Mouse (Mus musculus): ENCODE measurements around the gene Frmd4b. TPM values are rescaled to one million over a fixed set of nuclear protein-coding genes. Genes with fewer than 3 reads are reported as not detected.

Gene Frmd4b
- polyA plus RNA-seq, 1 experiment from 2014 or later = 22.2 TPM

GRCm38 (mm10) chr6:97311599-97312544, 305.5 kb downstream of the Frmd4b start:
- 2% methylated on average over 33 of the region's 33 CpGs for WGBS
- Histone ChIP-seq H3K4me1 (ENCODE audit: control insufficient read depth, insufficient read depth, low read length) (no peaks in the 10 kb centered on the region), H3K27ac (ENCODE audit: low read length) (peak overlapping the region; percentile 52), H3K9me3 (ENCODE audit: control insufficient read depth, low read depth, low read length) (no peaks in the 10 kb centered on the region), H3K4me3 (ENCODE audit: low read depth, low read length) (peak overlapping the region; percentile 30), H3K9ac (replicated peaks; ENCODE audit: low read depth, low read length) (peak overlapping the region; percentile 1; the same call in 1 of the 2 replicates), H3K4me2 (replicated peaks; ENCODE audit: low read depth, low read length) (peak overlapping the region; percentile 52), H3K36me3 (ENCODE audit: control insufficient read depth, insufficient read depth, low read length) (no peaks in the 10 kb centered on the region), H3K27me3 (ENCODE audit: control insufficient read depth, insufficient read depth, low read length) (no peaks in the 10 kb centered on the region)
- peak; percentile 85 for ATAC-seq (ENCODE audit: insufficient number of reproducible peaks, insufficient read depth, low FRiP score, low read depth)

GRCm38 (mm10) chr6:97310901-97311331, 306.4 kb downstream of the Frmd4b start:
- no peaks in the 10 kb centered on the region for H3K36me3 ChIP-seq (ENCODE audit: control insufficient read depth, insufficient read depth, low read length)
- 25% methylated on average over 7 of the region's 7 CpGs for WGBS
- ATAC-seq (ENCODE audit: insufficient number of reproducible peaks, insufficient read depth, low FRiP score, low read depth) = no peak
- H3K9me3 ChIP-seq (ENCODE audit: control insufficient read depth, low read depth, low read length) = no peaks in the 10 kb centered on the region
- H3K4me2 ChIP-seq (replicated peaks; ENCODE audit: low read depth, low read length) = peak overlapping the region; percentile 52
- no peaks in the 10 kb centered on the region for H3K4me1 ChIP-seq (ENCODE audit: control insufficient read depth, insufficient read depth, low read length)
- H3K27ac ChIP-seq (ENCODE audit: low read length) = peak overlapping the region; percentile 52; the same call in 1 of the 2 replicates
- H3K27me3 ChIP-seq (ENCODE audit: control insufficient read depth, insufficient read depth, low read length) = no peaks in the 10 kb centered on the region
- peak overlapping the region; percentile 30 for H3K4me3 ChIP-seq (ENCODE audit: low read depth, low read length)
- H3K9ac ChIP-seq (replicated peaks; ENCODE audit: low read depth, low read length) = no peak overlapping the region; the same call in 1 of the 2 replicates

- Histone ChIP-seq H3K36me3 (ENCODE audit: control insufficient read depth, insufficient read depth, low read length) (no peaks in the 10 kb centered on the region), H3K9ac (replicated peaks; ENCODE audit: low read depth, low read length) (no peak overlapping the region), H3K9me3 (ENCODE audit: control insufficient read depth, low read depth, low read length) (no peaks in the 10 kb centered on the region), H3K27me3 (ENCODE audit: control insufficient read depth, insufficient read depth, low read length) (no peaks in the 10 kb centered on the region), H3K4me1 (ENCODE audit: control insufficient read depth, insufficient read depth, low read length) (no peaks in the 10 kb centered on the region), H3K4me3 (ENCODE audit: low read depth, low read length) (no peak overlapping the region), H3K27ac (ENCODE audit: low read length) (no peak overlapping the region), H3K4me2 (replicated peaks; ENCODE audit: low read depth, low read length) (no peak overlapping the region)
- 49% methylated on average over 6 of the region's 6 CpGs for WGBS
- no peak for ATAC-seq (ENCODE audit: insufficient number of reproducible peaks, insufficient read depth, low FRiP score, low read depth)
Measured at GRCm38 (mm10) chr6:97309161-97309560, 308.2 kb downstream of the Frmd4b start.

- H3K4me2 ChIP-seq (replicated peaks; ENCODE audit: low read depth, low read length) = no peak overlapping the region
- H3K4me3 ChIP-seq (ENCODE audit: low read depth, low read length) = no peak overlapping the region
- H3K4me1 ChIP-seq (ENCODE audit: control insufficient read depth, insufficient read depth, low read length) = no peaks in the 10 kb centered on the region
- H3K9me3 ChIP-seq (ENCODE audit: control insufficient read depth, low read depth, low read length) = no peaks in the 10 kb centered on the region
- no peaks in the 10 kb centered on the region for H3K27me3 ChIP-seq (ENCODE audit: control insufficient read depth, insufficient read depth, low read length)
- ATAC-seq (ENCODE audit: insufficient number of reproducible peaks, insufficient read depth, low FRiP score, low read depth) = no peak
- H3K27ac ChIP-seq (ENCODE audit: low read length) = no peak overlapping the region
- WGBS = 81% methylated on average over 6 of the region's 6 CpGs
- no peak overlapping the region for H3K9ac ChIP-seq (replicated peaks; ENCODE audit: low read depth, low read length)
- no peaks in the 10 kb centered on the region for H3K36me3 ChIP-seq (ENCODE audit: control insufficient read depth, insufficient read depth, low read length)
Measured at GRCm38 (mm10) chr6:97308562-97308961, 308.8 kb downstream of the Frmd4b start.

- Histone ChIP-seq H3K4me2 (replicated peaks; ENCODE audit: low read depth, low read length) (no peak overlapping the region), H3K4me3 (ENCODE audit: low read depth, low read length) (no peak overlapping the region), H3K4me1 (ENCODE audit: control insufficient read depth, insufficient read depth, low read length) (no peaks in the 10 kb centered on the region), H3K9me3 (ENCODE audit: control insufficient read depth, low read depth, low read length) (no peaks in the 10 kb centered on the region), H3K36me3 (ENCODE audit: control insufficient read depth, insufficient read depth, low read length) (no peaks in the 10 kb centered on the region), H3K9ac (replicated peaks; ENCODE audit: low read depth, low read length) (no peak overlapping the region), H3K27ac (ENCODE audit: low read length) (no peak overlapping the region), H3K27me3 (ENCODE audit: control insufficient read depth, insufficient read depth, low read length) (no peaks in the 10 kb centered on the region)
- WGBS = 74% methylated on average over 8 of the region's 8 CpGs
- ATAC-seq (ENCODE audit: insufficient number of reproducible peaks, insufficient read depth, low FRiP score, low read depth) = no peak
Measured at GRCm38 (mm10) chr6:97307231-97307630, 310.1 kb downstream of the Frmd4b start.

GRCm38 (mm10) chr6:97306351-97306750, 311.0 kb downstream of the Frmd4b start:
- Histone ChIP-seq H3K27ac (ENCODE audit: low read length) (no peak overlapping the region), H3K9me3 (ENCODE audit: control insufficient read depth, low read depth, low read length) (no peaks in the 10 kb centered on the region), H3K4me2 (replicated peaks; ENCODE audit: low read depth, low read length) (no peak overlapping the region), H3K36me3 (ENCODE audit: control insufficient read depth, insufficient read depth, low read length) (no peaks in the 10 kb centered on the region), H3K27me3 (ENCODE audit: control insufficient read depth, insufficient read depth, low read length) (no peaks in the 10 kb centered on the region), H3K9ac (replicated peaks; ENCODE audit: low read depth, low read length) (no peak overlapping the region), H3K4me1 (ENCODE audit: control insufficient read depth, insufficient read depth, low read length) (no peaks in the 10 kb centered on the region), H3K4me3 (ENCODE audit: low read depth, low read length) (no peak overlapping the region)
- ATAC-seq (ENCODE audit: insufficient number of reproducible peaks, insufficient read depth, low FRiP score, low read depth) = no peak
- 92% methylated on average over 11 of the region's 11 CpGs for WGBS

- no peaks in the 10 kb centered on the region for H3K4me1 ChIP-seq (ENCODE audit: control insufficient read depth, insufficient read depth, low read length)
- ATAC-seq (ENCODE audit: insufficient number of reproducible peaks, insufficient read depth, low FRiP score, low read depth) = peak; percentile 31; the same call in 1 of the 2 replicates
- no peak overlapping the region for H3K9ac ChIP-seq (replicated peaks; ENCODE audit: low read depth, low read length)
- no peak overlapping the region for H3K27ac ChIP-seq (ENCODE audit: low read length)
- no peaks in the 10 kb centered on the region for H3K36me3 ChIP-seq (ENCODE audit: control insufficient read depth, insufficient read depth, low read length)
- WGBS = 57% methylated on average over 7 of the region's 7 CpGs
- no peak overlapping the region for H3K4me3 ChIP-seq (ENCODE audit: low read depth, low read length)
- H3K9me3 ChIP-seq (ENCODE audit: control insufficient read depth, low read depth, low read length) = no peaks in the 10 kb centered on the region
- H3K4me2 ChIP-seq (replicated peaks; ENCODE audit: low read depth, low read length) = no peak overlapping the region
- no peaks in the 10 kb centered on the region for H3K27me3 ChIP-seq (ENCODE audit: control insufficient read depth, insufficient read depth, low read length)
Measured at GRCm38 (mm10) chr6:97305491-97305890, 311.9 kb downstream of the Frmd4b start.

- H3K9ac ChIP-seq (replicated peaks; ENCODE audit: low read depth, low read length) = no peak overlapping the region
- no peak for ATAC-seq (ENCODE audit: insufficient number of reproducible peaks, insufficient read depth, low FRiP score, low read depth)
- H3K4me1 ChIP-seq (ENCODE audit: control insufficient read depth, insufficient read depth, low read length) = no peaks in the 10 kb centered on the region
- H3K9me3 ChIP-seq (ENCODE audit: control insufficient read depth, low read depth, low read length) = no peaks in the 10 kb centered on the region
- H3K4me2 ChIP-seq (replicated peaks; ENCODE audit: low read depth, low read length) = no peak overlapping the region
- H3K27me3 ChIP-seq (ENCODE audit: control insufficient read depth, insufficient read depth, low read length) = no peaks in the 10 kb centered on the region
- H3K36me3 ChIP-seq (ENCODE audit: control insufficient read depth, insufficient read depth, low read length) = no peaks in the 10 kb centered on the region
- no peak overlapping the region for H3K4me3 ChIP-seq (ENCODE audit: low read depth, low read length)
- H3K27ac ChIP-seq (ENCODE audit: low read length) = no peak overlapping the region
- 74% methylated on average over 11 of the region's 11 CpGs for WGBS
Measured at GRCm38 (mm10) chr6:97305010-97305409, 312.3 kb downstream of the Frmd4b start.
